Mouse (Mus musculus): ENCODE data around the gene Ceacam11.

- TF ChIP-seq CTCF (IDR thresholded peaks at IDR 0.05; ENCODE audit: insufficient read depth, low read depth, low read length) = no peak
- TF ChIP-seq POLR2A (IDR thresholded peaks at IDR 0.05; ENCODE audit: insufficient read depth, low read depth, low read length) = no peak
Observed at GRCm38 (mm10) chr7:17971824-17972223, at the start of gene Ceacam11.

Measured in olfactory bulb, adult 2 months (tissue).